Mouse (Mus musculus) liver, postnatal 0 days (tissue): ENCODE results near the gene Hacd2.

Experiments used
- CTCF ChIP-seq: sonication (generic); IDR thresholded peaks from 2 replicates; pipeline ENCODE4 v1.5.1; 2016; ENCODE audit warnings: antibody characterized with exemption, low read depth
- EP300 ChIP-seq: IDR thresholded peaks from 2 replicates; pipeline ENCODE4 v1.6.1; 2016; ENCODE audit warnings: antibody characterized with exemption, low read depth, mild to moderate bottlenecking

DNA sequence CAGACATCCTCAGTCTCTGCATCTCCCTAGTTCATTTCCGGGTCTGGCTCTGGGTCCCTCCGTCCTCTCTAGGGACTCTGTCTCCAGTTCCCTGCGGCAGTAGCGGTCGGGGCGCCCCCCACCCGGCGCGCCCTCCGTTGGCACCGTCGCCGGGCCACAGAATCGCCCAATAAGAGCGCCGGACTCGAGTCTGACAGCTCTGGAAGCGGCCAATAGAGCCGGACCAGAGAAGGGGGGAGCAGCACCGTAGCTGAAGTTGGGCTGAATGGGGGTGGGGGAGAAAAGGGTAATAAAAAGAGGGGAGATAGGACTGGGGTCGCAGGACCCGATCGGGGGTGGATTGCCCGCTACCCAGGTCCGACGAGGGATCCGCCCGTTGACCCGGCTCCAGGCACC lies 132.0 kb downstream of the Hacd2 start:
- TF ChIP-seq CTCF: no peak
- TF ChIP-seq EP300: no peak
